Mouse (Mus musculus) lung, postnatal 0 days (tissue): ENCODE measurements around the gene Nr1h4. TPM values are rescaled to one million over a fixed set of nuclear protein-coding genes. Genes with fewer than 3 reads are reported as not detected.

ENCODE experiments used
- ATAC-seq: fragments of 200-750 bp; cut with Nextera tagmentation; 2 replicates; pipeline ENCODE4 v1.8.0; 2017; ENCODE audit warnings: moderate library complexity
- DNase-seq: peaks from one replicate; pipeline ENCODE4 v3.0.0-alpha.2; 2016; ENCODE audit warnings: low spot score
- H3K27ac ChIP-seq: fragments of 300-500 bp; sonication (generic); 2 replicates; pipeline ENCODE4 v1.5.1; 2014; ENCODE audit warnings: antibody characterized with exemption, mild to moderate bottlenecking, low read length, mixed read lengths
- H3K27me3 ChIP-seq: fragments of 300-500 bp; sonication (generic); replicated peaks from 2 replicates; pipeline ENCODE4 v1.6.1; 2014; ENCODE audit warnings: low read length, mixed read lengths; ENCODE audit not compliant: insufficient read depth
- H3K36me3 ChIP-seq: fragments of 300-500 bp; sonication (generic); 2 replicates; pipeline ENCODE4 v1.6.1; 2014; ENCODE audit warnings: low read length, mixed read lengths; ENCODE audit not compliant: insufficient read depth
- H3K4me1 ChIP-seq: fragments of 300-500 bp; sonication (generic); 2 replicates; pipeline ENCODE4 v1.6.1; 2014; ENCODE audit warnings: antibody characterized with exemption, low read depth, low read length, mixed read lengths; ENCODE audit not compliant: insufficient read depth
- H3K4me2 ChIP-seq: fragments of 300-500 bp; sonication (generic); replicated peaks from 2 replicates; pipeline ENCODE4 v1.6.1; 2014; ENCODE audit warnings: low read depth, mild to moderate bottlenecking, low read length, moderate library complexity, mixed read lengths
- H3K4me3 ChIP-seq: fragments of 300-500 bp; sonication (generic); 2 replicates; pipeline ENCODE4 v1.5.1; 2014; ENCODE audit warnings: low read depth, low read length
- H3K9ac ChIP-seq: fragments of 300-500 bp; sonication (generic); replicated peaks from 2 replicates; pipeline ENCODE4 v1.6.1; 2014; ENCODE audit warnings: low read depth, mild to moderate bottlenecking
- H3K9me3 ChIP-seq: fragments of 300-500 bp; sonication (generic); 2 replicates; pipeline ENCODE4 v1.6.1; 2016; ENCODE audit warnings: low read length, mixed read lengths
- CTCF ChIP-seq: IDR thresholded peaks from 2 replicates; pipeline ENCODE4 v1.5.1; 2016; ENCODE audit warnings: antibody characterized with exemption, mild to moderate bottlenecking
- EP300 ChIP-seq: IDR thresholded peaks from 2 replicates; pipeline ENCODE4 v1.6.1; 2016; ENCODE audit warnings: antibody characterized with exemption, mild to moderate bottlenecking, control low read depth
- WGBS: fragments of 180-500 bp; shearing (Covaris S2); extraction: QIAGEN DNeasy Blood & Tissue Kit; methylation state at CpG from one replicate; pipeline ENCODE4 v1.1.7; 2014; 5-methylcytosine and 5-hydroxymethylcytosine counted together
- polyA plus RNA-seq: library from polyadenylated mRNA; unstranded; fragments of >200 nt; fragmentation: Nextera tagmentation; extraction: Ambion mirVana; gene quantifications from 2 replicates; pipeline ENCODE4 v1.2.1, GENCODE M21; 2015

Gene Nr1h4
- polyA plus RNA-seq, 1 experiment from 2014 or later, result 0.07 TPM

DNA sequence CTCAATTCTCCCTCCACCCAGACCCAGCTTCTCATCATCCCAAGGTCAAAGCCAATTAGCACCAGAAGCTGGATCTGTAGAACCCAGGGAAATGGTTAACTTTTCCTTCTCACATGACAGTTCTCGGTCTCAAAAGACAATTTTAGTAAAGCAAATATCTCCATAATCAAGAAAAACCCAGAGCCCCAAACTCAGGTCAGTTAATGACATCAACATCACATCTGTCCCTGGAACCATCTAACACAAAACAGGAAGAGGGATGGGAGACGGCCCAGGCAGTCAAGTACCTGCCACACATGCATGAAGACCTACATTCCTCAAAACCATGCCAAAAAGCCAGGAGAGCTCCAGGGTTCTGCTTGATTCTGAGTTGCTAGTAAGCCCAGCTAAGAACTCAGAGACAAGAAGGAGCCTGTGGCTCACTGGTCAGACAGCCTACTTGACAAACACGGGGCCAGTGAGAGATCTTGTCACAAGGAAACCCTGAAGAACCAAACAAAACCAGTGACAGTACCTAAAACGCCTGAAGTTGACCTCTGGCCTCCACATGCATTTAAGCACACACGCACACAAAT is 30.3 kb downstream of the Nr1h4 start:
- DNase-seq (no peak), ATAC-seq (no peak)
- no peaks in the 10 kb centered on the region for H3K27me3 ChIP-seq
- WGBS, result 53% methylated on average over 5 of the region's 5 CpGs
- no peaks in the 10 kb centered on the region for H3K36me3 ChIP-seq
- no peaks in the 10 kb centered on the region for H3K4me1 ChIP-seq
- no peaks in the 10 kb centered on the region for H3K9me3 ChIP-seq
- no peak overlapping the region for H3K9ac ChIP-seq
- no peak overlapping the region for H3K4me2 ChIP-seq
- TF ChIP-seq EP300, result no peak
- H3K27ac ChIP-seq, result no peak overlapping the region
- no peak overlapping the region for H3K4me3 ChIP-seq

DNA sequence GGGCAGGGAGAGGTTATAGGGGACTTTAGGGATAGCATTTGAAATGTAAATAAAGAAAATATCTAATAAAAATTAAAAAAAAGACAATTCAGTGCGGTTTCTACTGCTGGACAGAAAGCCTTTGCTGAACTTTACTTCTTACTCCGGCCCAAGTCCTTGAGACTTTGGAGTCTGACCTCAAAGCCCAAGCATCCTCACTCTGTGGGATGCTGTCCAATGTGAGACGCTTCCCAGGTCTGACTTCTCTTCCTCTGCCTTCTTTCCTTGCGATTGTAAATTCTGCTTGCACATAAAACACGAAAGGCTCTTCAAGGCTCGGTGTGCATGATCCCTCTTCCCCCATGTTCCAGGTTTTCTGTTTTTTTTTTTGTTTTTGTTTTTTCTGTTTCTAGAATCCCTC is 31.5 kb downstream of the Nr1h4 start:
- no peak for ATAC-seq
- Histone ChIP-seq H3K9me3 (no peaks in the 10 kb centered on the region), H3K27me3 (no peaks in the 10 kb centered on the region), H3K27ac (no peak overlapping the region), H3K9ac (no peak overlapping the region), H3K4me1 (no peaks in the 10 kb centered on the region), H3K36me3 (no peaks in the 10 kb centered on the region), H3K4me3 (no peak overlapping the region), H3K4me2 (no peak overlapping the region)
- DNase-seq, result no peak
- TF ChIP-seq CTCF (no peak), EP300 (no peak)
- 83% methylated on average over 6 of the region's 6 CpGs for WGBS

DNA sequence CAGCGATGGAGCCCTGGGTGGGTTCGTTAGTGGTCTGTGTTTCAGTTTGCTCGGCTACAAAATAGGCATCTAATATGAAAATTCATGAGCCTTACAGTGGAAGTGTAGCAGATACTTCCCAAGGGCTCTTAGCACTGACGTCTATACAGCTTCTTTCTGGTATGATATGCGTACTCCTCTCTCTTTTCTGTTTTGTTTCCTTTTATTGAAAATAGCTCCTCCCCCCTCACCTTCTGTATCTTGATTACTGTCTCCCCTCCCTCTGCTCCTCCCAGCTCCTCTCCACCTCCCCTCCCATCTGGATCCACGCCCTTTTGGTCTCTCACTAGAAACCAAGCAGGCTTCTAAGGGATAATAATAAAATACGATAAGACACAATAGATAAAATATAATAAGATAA is 37.8 kb downstream of the Nr1h4 start:
- 76% methylated on average over 7 of the region's 7 CpGs for WGBS
- H3K4me2 ChIP-seq, result no peak overlapping the region
- no peak overlapping the region for H3K27ac ChIP-seq
- TF ChIP-seq CTCF (no peak), EP300 (no peak)
- no peak overlapping the region for H3K9ac ChIP-seq
- no peaks in the 10 kb centered on the region for H3K4me1 ChIP-seq
- no peak overlapping the region for H3K4me3 ChIP-seq
- H3K27me3 ChIP-seq, result no peaks in the 10 kb centered on the region
- no peak for ATAC-seq
- H3K9me3 ChIP-seq, result no peaks in the 10 kb centered on the region
- DNase-seq, result no peak
- no peaks in the 10 kb centered on the region for H3K36me3 ChIP-seq

DNA sequence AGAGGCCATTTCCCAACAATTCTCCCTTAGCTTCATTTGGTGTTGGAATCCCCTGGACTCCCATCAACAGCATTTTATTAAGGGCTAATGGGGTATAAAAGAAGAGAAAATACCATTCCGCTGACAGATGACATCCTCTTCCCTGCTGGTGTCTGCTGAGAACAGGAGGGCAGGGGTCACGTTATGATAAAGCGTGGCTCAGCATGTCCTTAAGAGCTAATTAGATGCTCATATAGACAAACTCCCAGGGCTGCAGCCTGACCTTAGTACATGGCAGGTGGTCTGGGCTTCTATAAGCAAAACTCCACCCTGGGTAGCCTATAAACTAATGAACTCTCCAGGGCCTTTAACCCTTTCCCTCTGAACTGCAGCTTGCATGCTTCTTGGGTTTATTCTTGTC is 42.1 kb downstream of the Nr1h4 start:
- no peak for DNase-seq
- H3K9me3 ChIP-seq, result no peaks in the 10 kb centered on the region
- no peak for ATAC-seq

DNA sequence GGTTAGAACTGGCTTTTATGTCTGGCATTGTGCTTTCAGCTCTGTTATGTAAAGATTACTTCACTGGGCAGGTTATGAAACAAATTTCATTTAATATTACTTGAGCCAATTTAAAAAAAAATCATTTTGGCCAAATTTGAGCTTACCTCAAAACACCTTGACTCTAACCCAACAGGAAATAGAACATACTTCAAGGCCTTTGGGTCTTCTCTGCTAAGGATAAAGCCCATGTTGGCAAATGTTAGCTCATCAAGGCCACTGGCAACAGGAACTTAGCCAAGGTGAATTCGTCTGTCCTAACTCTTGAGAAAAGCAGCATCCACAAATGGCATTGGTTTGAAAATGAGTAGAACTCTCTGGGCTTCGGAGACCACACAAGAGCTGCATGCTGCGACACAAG is 43.1 kb downstream of the Nr1h4 start:
- Histone ChIP-seq H3K9me3 (no peaks in the 10 kb centered on the region), H3K4me1 (no peaks in the 10 kb centered on the region), H3K9ac (no peak overlapping the region), H3K27ac (no peak overlapping the region), H3K4me3 (no peak overlapping the region), H3K36me3 (no peaks in the 10 kb centered on the region), H3K27me3 (no peaks in the 10 kb centered on the region), H3K4me2 (no peak overlapping the region)
- no peak for TF ChIP-seq CTCF
- WGBS, result 86% methylated on average over 3 of the region's 3 CpGs
- ATAC-seq (no peak), DNase-seq (no peak)

More for the DNA sequence above, 42.1 kb downstream of the Nr1h4 start:
- Histone ChIP-seq H3K27ac (no peak overlapping the region), H3K4me2 (no peak overlapping the region), H3K4me1 (no peaks in the 10 kb centered on the region), H3K27me3 (no peaks in the 10 kb centered on the region), H3K9ac (no peak overlapping the region), H3K36me3 (no peaks in the 10 kb centered on the region), H3K4me3 (no peak overlapping the region)
- 43% methylated on average over 3 of the region's 3 CpGs for WGBS
- no peak for TF ChIP-seq CTCF
- no peak for TF ChIP-seq EP300

DNA sequence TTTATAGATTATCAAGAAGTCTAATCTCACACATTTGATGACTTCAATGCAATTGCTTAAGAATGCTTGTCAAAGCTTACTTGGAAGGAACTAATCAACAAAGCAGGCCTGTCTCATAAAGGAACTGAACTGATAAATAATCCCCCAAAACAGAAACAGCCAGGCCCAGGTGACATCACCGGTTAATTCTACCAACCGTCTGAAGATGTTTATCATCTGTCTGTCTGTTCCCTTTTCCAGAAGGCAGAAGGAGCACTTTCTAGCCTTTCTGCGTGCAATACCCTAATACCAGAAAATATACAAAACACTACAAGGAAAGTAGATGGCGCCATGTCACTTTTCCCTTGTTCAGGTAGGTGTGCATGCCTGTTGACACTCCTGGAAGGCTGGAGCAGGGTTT is 43.9 kb downstream of the Nr1h4 start:
- no peaks in the 10 kb centered on the region for H3K4me1 ChIP-seq
- 59% methylated on average over 4 of the region's 4 CpGs for WGBS
- TF ChIP-seq EP300 (no peak), CTCF (no peak)
- H3K27ac ChIP-seq, result no peak overlapping the region
- no peaks in the 10 kb centered on the region for H3K36me3 ChIP-seq
- ATAC-seq (no peak), DNase-seq (no peak)
- H3K4me2 ChIP-seq, result no peak overlapping the region
- H3K27me3 ChIP-seq, result no peaks in the 10 kb centered on the region
- no peak overlapping the region for H3K4me3 ChIP-seq
- H3K9ac ChIP-seq, result no peak overlapping the region
- no peaks in the 10 kb centered on the region for H3K9me3 ChIP-seq
